Mouse (Mus musculus) urinary bladder, postnatal 14 days (tissue): ENCODE results near the gene Large1.
"Not testable (repeated sequence)": the region's sequence is repeated elsewhere in the genome, so short reads cannot be mapped to it uniquely, and the experiment has no call there.

Experiments
- DNase-seq: peaks from one replicate; pipeline ENCODE4 v3.0.0; 2021; ENCODE audit warnings: low spot score

Gene Large1

GRCm38 (mm10) chr8:73353108-73353793 is at the start of gene Large1:
TSS of gene Large1 (minus strand) at chr8:73353540.
- DNase-seq: peak; percentile 97

GRCm38 (mm10) chr8:73400343-73400742 is 47.0 kb upstream of the Large1 start:
- no peak for DNase-seq

- not testable (repeated sequence) for DNase-seq
Observed at GRCm38 (mm10) chr8:73373001-73373400, 19.7 kb upstream of the Large1 start.

GRCm38 (mm10) chr8:73355979-73356378 is 2.6 kb upstream of the Large1 start:
- peak; percentile 55 for DNase-seq

- peak; percentile 41 for DNase-seq
Observed at GRCm38 (mm10) chr8:73354201-73354881, 1.0 kb upstream of the Large1 start.

- DNase-seq: no peak
Observed at GRCm38 (mm10) chr8:73353794-73354179, 447 bp upstream of the Large1 start.

GRCm38 (mm10) chr8:73352301-73353107 is 836 bp downstream of the Large1 start:
- DNase-seq: peak; percentile 39

GRCm38 (mm10) chr8:73350366-73350765 is 3.0 kb downstream of the Large1 start:
- peak; percentile 6 for DNase-seq

GRCm38 (mm10) chr8:73342761-73343395 is 10.5 kb downstream of the Large1 start:
- DNase-seq: peak; percentile 25

GRCm38 (mm10) chr8:73336845-73337244 is 16.5 kb downstream of the Large1 start:
- no peak for DNase-seq

GRCm38 (mm10) chr8:73329131-73329530 is 24.2 kb downstream of the Large1 start:
- no peak for DNase-seq

GRCm38 (mm10) chr8:73328056-73328455 is 25.3 kb downstream of the Large1 start:
- no peak for DNase-seq

- DNase-seq: no peak
Observed at GRCm38 (mm10) chr8:73324667-73325066, 28.7 kb downstream of the Large1 start.

- DNase-seq: no peak
Observed at GRCm38 (mm10) chr8:73323591-73323990, 29.7 kb downstream of the Large1 start.

- DNase-seq: not testable (repeated sequence)
Observed at GRCm38 (mm10) chr8:73319500-73319899, 33.8 kb downstream of the Large1 start.

- DNase-seq: no peak
Observed at GRCm38 (mm10) chr8:73313911-73314310, 39.4 kb downstream of the Large1 start.

GRCm38 (mm10) chr8:73312714-73313607 is 40.4 kb downstream of the Large1 start:
- no peak for DNase-seq

GRCm38 (mm10) chr8:73310471-73310870 is 42.9 kb downstream of the Large1 start:
- DNase-seq: no peak

- DNase-seq: no peak
Observed at GRCm38 (mm10) chr8:73310036-73310435, 43.3 kb downstream of the Large1 start.

GRCm38 (mm10) chr8:73303907-73304306 is 49.4 kb downstream of the Large1 start:
- DNase-seq: no peak

- no peak for DNase-seq
Observed at GRCm38 (mm10) chr8:73302947-73303346, 50.4 kb downstream of the Large1 start.
